Mouse (Mus musculus) G1E (cell line): ENCODE results near the gene Ttc8. TPM values are rescaled to one million over a fixed set of nuclear protein-coding genes. Genes with fewer than 3 reads are reported as not detected.

ENCODE experiments used
- ATAC-seq: 2 replicates; pipeline ENCODE4 v1.8.0; 2016; ENCODE audit warnings: mild to moderate bottlenecking; ENCODE audit not compliant: insufficient number of reproducible peaks, poor library complexity, low FRiP score, severe bottlenecking; ENCODE audit errors: extremely low read depth
- DNase-seq: peaks from one replicate; pipeline ENCODE4 v3.0.0; 2012; ENCODE audit warnings: low spot score
- H3K27me3 ChIP-seq: 2 replicates; pipeline ENCODE4 v1.6.1; 2012; ENCODE audit warnings: mild to moderate bottlenecking, low read length, inconsistent platforms; ENCODE audit not compliant: insufficient read depth
- H3K36me3 ChIP-seq: replicated peaks from 2 replicates; pipeline ENCODE3; 2012; ENCODE audit warnings: mild to moderate bottlenecking, inconsistent platforms
- H3K4me1 ChIP-seq: 2 replicates; pipeline ENCODE4 v1.6.1; 2012; ENCODE audit warnings: low read depth, low read length, inconsistent platforms, mixed read lengths; ENCODE audit not compliant: insufficient read depth
- H3K4me3 ChIP-seq: 2 replicates; pipeline ENCODE4 v1.5.1; 2012; ENCODE audit warnings: low read depth, mild to moderate bottlenecking, inconsistent platforms, low read length, moderate library complexity, mixed read lengths
- H3K9me3 ChIP-seq: replicated peaks from 2 replicates; pipeline ENCODE4 v1.6.1; 2012; ENCODE audit warnings: inconsistent platforms
- CTCF ChIP-seq: IDR thresholded peaks from 2 replicates; pipeline ENCODE4 v1.5.1; 2012; ENCODE audit warnings: low read depth, low read length, inconsistent platforms, mixed read lengths
- GATA1 ChIP-seq: IDR thresholded peaks from 2 replicates; pipeline ENCODE4 v1.6.1; 2012; ENCODE audit warnings: borderline replicate concordance, low read length, inconsistent platforms, mixed read lengths
- GATA2 ChIP-seq: IDR thresholded peaks from 2 replicates; pipeline ENCODE4 v1.6.1; 2012; ENCODE audit warnings: low read depth, low read length, inconsistent platforms, borderline replicate concordance
- POLR2AphosphoS5 ChIP-seq: IDR thresholded peaks from 2 replicates; pipeline ENCODE4 v1.6.1; 2012; ENCODE audit warnings: low read depth, low read length, inconsistent platforms; ENCODE audit not compliant: insufficient replicate concordance
- TAL1 ChIP-seq: conservative IDR thresholded peaks from 2 replicates; pipeline ENCODE4 v1.6.1; 2012; ENCODE audit warnings: low read depth, low read length, inconsistent platforms, mixed read lengths
- polyA plus RNA-seq: library from polyadenylated mRNA; stranded (reverse); fragments of >175 nt; gene quantifications from 2 replicates; pipeline ENCODE4 v1.2.3, GENCODE M21; 2012
- total RNA-seq, 2 experiments: library from RNA; stranded (forward) in 1 of 2; stranded (reverse) in 1 of 2; fragments of 200-1000 nt in 1 of 2; fragments of >200 nt in 1 of 2; fragmentation: Nextera tagmentation in 1 of 2; gene quantifications; 2 replicates each; pipeline ENCODE4 v1.2.3; 2014 to 2017

Gene Ttc8
- total and polyA plus RNA-seq, 3 experiments = 0.14 to 1.1 TPM; not detected in 1

GRCm38 (mm10) chr12:98996581-98996988 lies 76.2 kb downstream of the Ttc8 start:
- no peaks in the 10 kb centered on the region for H3K36me3 ChIP-seq
- peaks cover 10% of the 10 kb centered on the region for H3K9me3 ChIP-seq
- H3K4me3 ChIP-seq = peak overlapping the region; percentile 25; the same call in 1 of the 2 replicates
- H3K27me3 ChIP-seq = no peaks in the 10 kb centered on the region
- H3K4me1 ChIP-seq = peaks cover 42% of the 10 kb centered on the region
- ATAC-seq (0 out of 2 replicates have a peak, but pooled peaks have one; percentile 24), DNase-seq (peak; percentile 30)
- no peak for TF ChIP-seq GATA1
- TF ChIP-seq POLR2AphosphoS5 = no peak
- TF ChIP-seq CTCF = no peak
- no peak for TF ChIP-seq GATA2
- TF ChIP-seq TAL1 = no peak

DNA sequence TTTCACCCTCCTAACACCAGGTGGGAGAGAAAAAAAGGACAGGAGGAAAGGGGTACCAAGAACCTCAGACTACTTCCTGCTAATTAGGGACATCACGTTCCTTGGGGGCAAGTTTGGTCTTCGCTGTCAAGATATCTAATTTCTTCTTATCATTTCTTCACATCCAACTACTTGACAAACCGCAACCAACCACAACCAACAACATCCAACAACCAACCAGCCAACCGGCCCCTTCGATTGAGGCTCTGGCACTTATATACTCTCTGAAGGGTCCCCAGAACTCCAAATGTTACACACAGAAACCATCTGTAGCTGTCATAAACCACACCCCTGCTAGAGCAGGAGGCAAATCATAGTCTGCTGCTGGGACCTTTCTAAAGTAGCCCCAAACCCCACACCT lies 76.7 kb downstream of the Ttc8 start:
- H3K9me3 ChIP-seq = peaks cover 10% of the 10 kb centered on the region
- DNase-seq = peak; percentile 31
- H3K36me3 ChIP-seq = no peaks in the 10 kb centered on the region
- H3K4me3 ChIP-seq = peak overlapping the region; percentile 25; the same call in 1 of the 2 replicates
- peaks cover 42% of the 10 kb centered on the region for H3K4me1 ChIP-seq
- no peaks in the 10 kb centered on the region for H3K27me3 ChIP-seq
- peak; percentile 71 for ATAC-seq
- TF ChIP-seq CTCF (no peak), TAL1 (peak; percentile 37; the same call in 1 of the 2 replicates)

DNA sequence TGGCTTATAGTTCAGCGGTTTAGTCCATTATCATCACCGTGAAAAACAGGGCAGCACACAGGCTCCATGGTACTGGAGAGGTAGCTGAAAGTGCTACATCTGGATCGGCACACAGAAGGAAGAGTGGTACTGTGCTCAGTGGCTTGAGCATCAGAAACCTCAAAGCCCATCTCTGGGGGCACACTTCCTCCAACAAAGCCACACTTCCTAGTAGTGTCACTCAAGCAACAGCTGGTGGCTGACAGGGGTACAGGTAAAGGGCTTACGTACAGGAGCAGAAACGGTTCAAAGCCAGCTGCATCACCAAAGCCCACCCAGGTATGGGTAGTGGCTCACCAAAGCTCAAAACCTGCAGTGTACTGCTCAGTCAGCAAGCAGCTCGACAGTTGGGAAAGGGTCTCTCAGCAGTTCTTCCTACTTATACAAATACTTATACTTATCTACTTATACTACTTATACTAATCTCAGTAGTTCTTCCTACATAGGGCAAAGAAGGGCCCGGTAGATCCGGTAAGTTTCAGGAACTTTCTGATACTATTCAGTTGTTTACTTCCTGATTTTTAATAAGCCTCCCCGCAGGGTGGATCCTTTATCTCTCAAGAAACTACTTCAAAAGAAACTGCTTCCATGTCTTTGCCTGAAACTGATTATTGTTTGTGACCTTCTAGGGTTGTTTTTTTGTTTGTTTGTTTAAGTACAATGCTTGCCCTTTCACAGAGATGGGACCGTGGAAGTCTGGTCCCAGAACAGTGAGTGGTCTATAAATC lies 78.5 kb downstream of the Ttc8 start:
- no peak overlapping the region; the same call in 1 of the 2 replicates for H3K4me3 ChIP-seq
- DNase-seq (no peak), ATAC-seq (no peak)
- peaks cover 7% of the 10 kb centered on the region for H3K9me3 ChIP-seq
- H3K27me3 ChIP-seq = no peaks in the 10 kb centered on the region
- H3K36me3 ChIP-seq = no peaks in the 10 kb centered on the region
- H3K4me1 ChIP-seq = peaks cover 49% of the 10 kb centered on the region
- TF ChIP-seq CTCF (no peak), GATA1 (no peak), TAL1 (no peak), POLR2AphosphoS5 (no peak), GATA2 (no peak)

- Histone ChIP-seq H3K4me1 (peaks cover 44% of the 10 kb centered on the region), H3K4me3 (no peak overlapping the region), H3K27me3 (no peaks in the 10 kb centered on the region), H3K36me3 (no peaks in the 10 kb centered on the region), H3K9me3 (peaks cover 7% of the 10 kb centered on the region)
- no peak for ATAC-seq
- DNase-seq = no peak
- TF ChIP-seq GATA1 (no peak), TAL1 (no peak), GATA2 (no peak), POLR2AphosphoS5 (no peak), CTCF (no peak)
Measured at GRCm38 (mm10) chr12:99000310-99000709, 79.9 kb downstream of the Ttc8 start.

GRCm38 (mm10) chr12:99003046-99003445 lies 82.7 kb downstream of the Ttc8 start:
- Histone ChIP-seq H3K4me3 (no peak overlapping the region), H3K36me3 (no peaks in the 10 kb centered on the region), H3K4me1 (peaks cover 20% of the 10 kb centered on the region), H3K27me3 (peaks cover 2% of the 10 kb centered on the region; the same call in 1 of the 2 replicates), H3K9me3 (peaks cover 6% of the 10 kb centered on the region)
- no peak for DNase-seq
- no peak for TF ChIP-seq POLR2AphosphoS5
- no peak for TF ChIP-seq TAL1
- TF ChIP-seq GATA1 = no peak
- no peak for TF ChIP-seq CTCF
- TF ChIP-seq GATA2 = no peak
- no peak for ATAC-seq

- Histone ChIP-seq H3K4me1 (peaks cover 8% of the 10 kb centered on the region; the same call in 1 of the 2 replicates), H3K9me3 (no peaks in the 10 kb centered on the region), H3K36me3 (no peaks in the 10 kb centered on the region), H3K4me3 (no peak overlapping the region), H3K27me3 (peaks cover 2% of the 10 kb centered on the region; the same call in 1 of the 2 replicates)
- TF ChIP-seq POLR2AphosphoS5 (no peak), GATA2 (no peak), CTCF (no peak), TAL1 (no peak), GATA1 (no peak)
- ATAC-seq (no peak), DNase-seq (no peak)
Measured at GRCm38 (mm10) chr12:99004752-99005151, 84.4 kb downstream of the Ttc8 start.
